Mouse (Mus musculus) monocyte, adult 5-6 weeks (primary cell): ENCODE results near the gene Rtl8a. TPM values are rescaled to one million over a fixed set of nuclear protein-coding genes. Genes with fewer than 3 reads are reported as not detected.
"Not testable (repeated sequence)": the region's sequence is repeated elsewhere in the genome, so short reads cannot be mapped to it uniquely, and the experiment has no call there.

ENCODE experiments used
- ATAC-seq: fragments of 153-309, 156-312 bp; replicated peaks from 2 replicates; pipeline ENCODE4 v1.8.0; 2017; ENCODE audit warnings: mild to moderate bottlenecking; ENCODE audit not compliant: low TSS enrichment, insufficient number of reproducible peaks, severe bottlenecking, poor library complexity, low FRiP score
- total RNA-seq: library from RNA; stranded (forward); fragments of 200-1000, 200-491, 200-594 nt; gene quantifications from 3 replicates; pipeline ENCODE4 v1.2.3, GENCODE M21; 2017

Gene Rtl8a
- 1.2 to 1.7 TPM (median 1.6 TPM) in 3 replicates for total RNA-seq

- ATAC-seq = peak; percentile 90
Observed at GRCm38 (mm10) chrX:53642980-53643961, at the start of gene Rtl8a. Gene Rtl8a, minus strand, starts transcription at chrX:53643682.

- no peak for ATAC-seq
Observed at GRCm38 (mm10) chrX:53693141-53693540, 49.7 kb upstream of the Rtl8a start.

GRCm38 (mm10) chrX:53692065-53692464 lies 48.6 kb upstream of the Rtl8a start:
- no peak for ATAC-seq

- not testable (repeated sequence) for ATAC-seq
Observed at GRCm38 (mm10) chrX:53684676-53685075, 41.2 kb upstream of the Rtl8a start.

- not testable (repeated sequence) for ATAC-seq
Observed at GRCm38 (mm10) chrX:53682650-53683049, 39.2 kb upstream of the Rtl8a start.

GRCm38 (mm10) chrX:53676943-53677342 lies 33.5 kb upstream of the Rtl8a start:
- ATAC-seq = not testable (repeated sequence)

GRCm38 (mm10) chrX:53670696-53671095 lies 27.2 kb upstream of the Rtl8a start:
- ATAC-seq = not testable (repeated sequence)

GRCm38 (mm10) chrX:53670294-53670693 lies 26.8 kb upstream of the Rtl8a start, which contains the start of gene Rtl8b:
Gene Rtl8b, minus strand, starts transcription at chrX:53670408.
- peak; percentile 80 for ATAC-seq

GRCm38 (mm10) chrX:53669557-53670270 lies 26.2 kb upstream of the Rtl8a start:
- not testable (repeated sequence) for ATAC-seq

GRCm38 (mm10) chrX:53652917-53653316 lies 9.4 kb upstream of the Rtl8a start:
- not testable (repeated sequence) for ATAC-seq

GRCm38 (mm10) chrX:53645885-53646284 lies 2.4 kb upstream of the Rtl8a start:
- no peak for ATAC-seq

GRCm38 (mm10) chrX:53642604-53642979 lies 890 bp downstream of the Rtl8a start:
- not testable (repeated sequence) for ATAC-seq

- not testable (repeated sequence) for ATAC-seq
Observed at GRCm38 (mm10) chrX:53638107-53638506, 5.4 kb downstream of the Rtl8a start.

GRCm38 (mm10) chrX:53611395-53611794 lies 32.1 kb downstream of the Rtl8a start:
- not testable (repeated sequence) for ATAC-seq

GRCm38 (mm10) chrX:53610571-53610970 lies 32.9 kb downstream of the Rtl8a start:
- no peak for ATAC-seq

- not testable (repeated sequence) for ATAC-seq
Observed at GRCm38 (mm10) chrX:53608879-53609278, 34.6 kb downstream of the Rtl8a start, which contains the start of gene Gm14597. Gene Gm14597, minus strand, starts transcription at chrX:53608979.

GRCm38 (mm10) chrX:53608122-53608813 lies 35.2 kb downstream of the Rtl8a start:
- no peak for ATAC-seq

GRCm38 (mm10) chrX:53607242-53608121 lies 36.0 kb downstream of the Rtl8a start, which contains the start of gene Rtl8c:
Gene Rtl8c, plus strand, starts transcription at chrX:53608032.
- ATAC-seq = no peak
